Mouse (Mus musculus) hindbrain, embryonic 13.5 days (tissue): ENCODE measurements at regions not wholly inside any gene's neighbourhood (a gene's known extent, or its start where the extent isn't known, plus 50 kb on each side); places are given as distances from the start of the nearest gene placed in this dataset.

Experiments
- ATAC-seq: fragments of 200-750 bp; cut with Nextera tagmentation; 2 replicates; pipeline ENCODE4 v1.8.0; 2017; ENCODE audit warnings: moderate TSS enrichment; ENCODE audit not compliant: low FRiP score
- H3K27ac ChIP-seq: fragments of 300-500 bp; sonication (generic); 2 replicates; pipeline ENCODE4 v1.5.1; 2015; ENCODE audit warnings: inconsistent platforms, mild to moderate bottlenecking, moderate library complexity
- H3K27me3 ChIP-seq: fragments of 300-500 bp; sonication (generic); 2 replicates; pipeline ENCODE4 v1.6.1; 2015; ENCODE audit warnings: mild to moderate bottlenecking, inconsistent platforms
- H3K36me3 ChIP-seq: fragments of 300-500 bp; sonication (generic); 2 replicates; pipeline ENCODE4 v1.6.1; 2015; ENCODE audit warnings: mild to moderate bottlenecking, inconsistent platforms
- H3K4me1 ChIP-seq: fragments of 300-500 bp; sonication (generic); replicated peaks from 2 replicates; pipeline ENCODE4 v1.6.1; 2015; ENCODE audit warnings: inconsistent platforms
- H3K4me2 ChIP-seq: fragments of 300-500 bp; sonication (generic); 2 replicates; pipeline ENCODE4 v1.6.1; 2015; ENCODE audit warnings: inconsistent platforms, mild to moderate bottlenecking, moderate library complexity
- H3K4me3 ChIP-seq: fragments of 300-500 bp; sonication (generic); 2 replicates; pipeline ENCODE4 v1.5.1; 2015; ENCODE audit warnings: mild to moderate bottlenecking, inconsistent platforms
- H3K9ac ChIP-seq: fragments of 300-500 bp; sonication (generic); 2 replicates; pipeline ENCODE4 v1.6.1; 2015; ENCODE audit warnings: mild to moderate bottlenecking, inconsistent platforms
- H3K9me3 ChIP-seq: fragments of 300-500 bp; sonication (generic); 2 replicates; pipeline ENCODE4 v1.6.1; 2016; ENCODE audit warnings: inconsistent platforms
- WGBS: fragments of 180-500 bp; shearing (Covaris S2); methylation state at CpG from one replicate; pipeline ENCODE4 v1.1.7; 2015; 5-methylcytosine and 5-hydroxymethylcytosine counted together

DNA sequence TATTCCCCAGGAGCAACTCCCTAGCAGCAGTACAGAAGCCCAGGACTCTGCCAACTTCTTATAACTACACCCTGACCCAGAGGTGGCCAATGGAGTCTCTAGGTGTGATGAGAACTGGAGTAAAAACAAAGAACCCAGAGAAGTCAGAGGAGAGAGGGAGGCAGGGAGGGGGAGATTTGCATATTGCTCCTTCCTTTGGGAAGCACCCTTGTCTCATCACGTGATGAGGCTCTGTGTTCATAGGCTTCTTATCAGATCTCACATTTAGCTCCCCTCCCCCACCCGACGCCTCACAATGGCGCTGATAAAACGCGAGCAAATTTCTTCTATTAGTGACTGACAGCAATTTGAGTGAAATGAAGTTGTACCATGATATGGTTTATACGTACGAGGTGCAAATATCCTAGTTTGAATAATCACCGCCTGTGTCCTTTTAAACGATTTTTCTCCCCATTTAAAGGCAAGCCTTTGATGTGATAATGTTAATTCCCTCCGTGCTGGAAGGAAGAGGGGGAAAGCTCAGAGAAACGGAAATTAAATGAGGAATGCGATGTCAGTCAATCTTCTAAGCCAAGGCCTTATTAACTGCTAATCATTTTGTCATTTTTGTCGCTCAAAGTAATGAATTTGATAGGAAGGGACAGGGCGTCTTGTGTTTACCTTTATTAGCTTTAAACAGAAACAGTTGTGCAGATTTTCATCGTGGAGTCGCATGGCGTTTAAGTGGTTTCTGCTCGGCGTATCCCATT is 273.3 kb downstream of the Irx1 start:
- Histone ChIP-seq H3K4me1 (peaks cover 15% of the 10 kb centered on the region), H3K27ac (peak overlapping the region; percentile 45), H3K9me3 (no peaks in the 10 kb centered on the region), H3K27me3 (peaks cover 4% of the 10 kb centered on the region; the same call in 1 of the 2 replicates), H3K36me3 (no peaks in the 10 kb centered on the region), H3K4me3 (no peak overlapping the region), H3K4me2 (peak overlapping the region; percentile 26), H3K9ac (no peak overlapping the region)
- ATAC-seq = peak; percentile 71; the same call in 1 of the 2 replicates
- WGBS = 23% methylated on average over 20 of the region's 20 CpGs

DNA sequence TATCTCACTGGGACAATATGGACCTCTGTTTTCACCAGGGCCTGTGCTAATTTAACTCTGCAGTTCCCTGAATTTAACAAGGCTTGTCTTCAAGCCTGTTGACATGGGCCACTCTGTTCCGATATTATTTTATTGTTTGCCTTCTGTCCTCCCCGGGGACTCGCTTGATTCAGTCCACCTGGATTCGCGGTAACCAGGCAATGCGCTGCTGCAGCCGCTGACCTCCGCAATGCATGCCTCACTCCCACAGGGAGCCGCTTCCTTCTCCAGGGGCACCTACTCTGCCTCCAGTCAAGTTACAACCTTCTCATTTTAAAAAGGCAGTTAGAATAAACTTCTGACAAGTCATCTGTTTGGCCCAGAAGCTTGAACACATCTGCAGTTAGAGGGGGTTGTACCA is 274.3 kb downstream of the Irx1 start:
- H3K4me1 ChIP-seq = peaks cover 15% of the 10 kb centered on the region
- peaks cover 4% of the 10 kb centered on the region; the same call in 1 of the 2 replicates for H3K27me3 ChIP-seq
- no peak overlapping the region for H3K27ac ChIP-seq
- H3K9ac ChIP-seq = no peak overlapping the region
- ATAC-seq = no peak
- H3K4me2 ChIP-seq = no peak overlapping the region
- no peak overlapping the region for H3K4me3 ChIP-seq
- H3K36me3 ChIP-seq = no peaks in the 10 kb centered on the region
- WGBS = 56% methylated on average over 9 of the region's 9 CpGs
- no peaks in the 10 kb centered on the region for H3K9me3 ChIP-seq

GRCm38 (mm10) chr13:71676081-71676624 is 287.4 kb downstream of the Irx1 start:
- peaks cover 11% of the 10 kb centered on the region for H3K4me1 ChIP-seq
- H3K9ac ChIP-seq = 0 out of 2 replicates have a peak overlapping the region, but pooled peaks have one; percentile 39
- 0 out of 2 replicates have a peak, but pooled peaks cover 7% of the 10 kb centered on the region for H3K27me3 ChIP-seq
- ATAC-seq = peak; percentile 79
- no peak overlapping the region for H3K4me3 ChIP-seq
- 29% methylated on average over 10 of the region's 10 CpGs for WGBS
- no peaks in the 10 kb centered on the region for H3K9me3 ChIP-seq
- H3K4me2 ChIP-seq = 0 out of 2 replicates have a peak overlapping the region, but pooled peaks have one; percentile 6
- no peaks in the 10 kb centered on the region for H3K36me3 ChIP-seq
- peak overlapping the region; percentile 69 for H3K27ac ChIP-seq

DNA sequence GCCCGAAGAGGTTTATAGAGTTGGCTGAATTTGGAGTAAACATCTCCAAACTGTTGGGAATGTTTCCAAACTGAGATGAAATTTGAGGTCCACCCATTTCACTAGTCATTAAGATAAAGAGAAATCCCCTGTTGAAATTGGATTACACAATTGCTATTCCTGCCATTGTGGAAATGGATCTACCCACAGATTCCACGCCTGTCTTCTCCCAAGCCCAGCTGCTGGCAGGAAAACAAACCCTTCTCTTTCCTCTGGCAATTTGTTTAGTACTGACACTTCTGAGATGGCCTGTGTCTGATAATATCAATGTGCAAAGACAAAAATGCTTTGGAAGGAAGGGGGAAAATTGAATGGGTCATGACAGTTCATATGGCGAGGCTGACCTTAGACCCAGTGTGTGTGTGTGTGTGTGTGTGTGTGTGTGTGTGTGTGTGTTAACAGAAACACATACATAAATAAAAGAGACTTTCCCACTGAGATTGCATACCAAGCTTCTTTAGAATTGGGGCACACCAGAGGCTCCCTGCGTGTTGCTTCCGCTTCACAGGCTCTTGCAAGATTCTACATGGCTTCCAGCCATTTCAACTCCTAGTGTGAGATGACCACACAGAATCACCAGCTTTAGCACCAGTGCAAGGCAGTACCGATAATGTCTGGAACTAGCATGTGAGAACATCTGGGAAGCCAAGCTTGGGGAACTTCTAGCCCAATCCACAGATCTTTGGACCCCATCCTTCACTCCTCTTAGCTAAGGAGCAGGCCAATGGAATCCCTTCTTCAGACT is 293.4 kb downstream of the Irx1 start:
- Histone ChIP-seq H3K4me1 (no peaks in the 10 kb centered on the region), H3K27ac (no peak overlapping the region), H3K36me3 (no peaks in the 10 kb centered on the region), H3K27me3 (peaks cover 6% of the 10 kb centered on the region; the same call in 1 of the 2 replicates), H3K9me3 (no peaks in the 10 kb centered on the region), H3K9ac (no peak overlapping the region), H3K4me2 (no peak overlapping the region), H3K4me3 (no peak overlapping the region)
- ATAC-seq = no peak
- 91% methylated on average over 6 of the region's 6 CpGs for WGBS

- Histone ChIP-seq H3K9me3 (no peaks in the 10 kb centered on the region), H3K4me2 (no peak overlapping the region), H3K4me3 (no peak overlapping the region), H3K27me3 (peaks cover 3% of the 10 kb centered on the region; the same call in 1 of the 2 replicates), H3K4me1 (peaks cover 3% of the 10 kb centered on the region; the same call in 1 of the 2 replicates), H3K27ac (no peak overlapping the region), H3K9ac (no peak overlapping the region), H3K36me3 (no peaks in the 10 kb centered on the region)
- 74% methylated on average over 2 of the region's 2 CpGs for WGBS
- ATAC-seq = no peak
These were observed 295.3 kb downstream of the Irx1 start for GRCm38 (mm10) chr13:71668256-71668655.

DNA sequence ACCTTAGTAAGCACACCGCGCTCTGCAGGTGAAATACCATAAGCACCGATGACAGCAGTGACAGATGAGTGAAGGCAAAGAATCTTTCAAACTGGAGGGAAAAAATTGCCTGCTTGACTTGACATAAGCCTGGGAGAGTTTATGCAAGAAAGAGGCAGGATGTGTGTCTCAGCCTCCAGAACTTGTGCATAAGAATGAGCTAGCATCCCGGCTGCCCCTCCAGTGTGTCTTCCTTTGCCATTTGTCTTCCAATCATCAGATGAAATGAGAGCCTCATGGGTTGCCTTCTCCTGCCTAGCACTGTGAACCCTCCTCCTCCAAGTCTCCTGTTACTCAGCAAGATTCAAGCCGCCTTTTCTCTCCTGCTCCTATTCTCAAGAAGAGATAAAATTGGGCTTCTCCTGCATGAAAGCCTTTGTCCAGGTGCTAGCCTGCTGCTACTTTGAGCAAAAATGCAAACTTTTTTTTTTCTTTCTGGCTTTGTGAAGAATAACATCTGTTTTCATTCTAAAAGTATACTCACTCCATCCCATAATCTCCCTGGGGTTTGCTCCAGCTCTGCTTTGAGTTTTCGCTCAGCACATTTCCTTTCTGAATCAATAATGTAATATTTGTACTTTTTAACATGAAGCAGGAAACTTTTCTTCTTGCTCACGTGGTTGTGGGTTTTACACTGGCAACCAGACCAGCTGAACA is 298.2 kb downstream of the Irx1 start:
- Histone ChIP-seq H3K9ac (no peak overlapping the region), H3K27ac (no peak overlapping the region), H3K9me3 (no peaks in the 10 kb centered on the region), H3K4me3 (no peak overlapping the region), H3K36me3 (no peaks in the 10 kb centered on the region), H3K27me3 (peaks cover 3% of the 10 kb centered on the region; the same call in 1 of the 2 replicates), H3K4me1 (peaks cover 13% of the 10 kb centered on the region), H3K4me2 (no peak overlapping the region)
- no peak for ATAC-seq
- WGBS = 65% methylated on average over 7 of the region's 7 CpGs

- Histone ChIP-seq H3K4me2 (no peak overlapping the region), H3K4me3 (no peak overlapping the region), H3K9me3 (no peaks in the 10 kb centered on the region), H3K36me3 (no peaks in the 10 kb centered on the region), H3K27ac (no peak overlapping the region), H3K9ac (no peak overlapping the region), H3K27me3 (0 out of 2 replicates have a peak, but pooled peaks cover 5% of the 10 kb centered on the region), H3K4me1 (peaks cover 23% of the 10 kb centered on the region)
- no peak for ATAC-seq
- WGBS = 80% methylated on average over 2 of the region's 2 CpGs
These were observed 305.6 kb downstream of the Irx1 start for GRCm38 (mm10) chr13:71657898-71658297.

GRCm38 (mm10) chr13:71653939-71654467 is 309.5 kb downstream of the Irx1 start:
- WGBS = 26% methylated on average over 6 of the region's 6 CpGs
- no peak overlapping the region for H3K9ac ChIP-seq

GRCm38 (mm10) chr13:71653212-71653938 is 310.1 kb downstream of the Irx1 start:
- 0 out of 2 replicates have a peak, but pooled peaks cover 3% of the 10 kb centered on the region for H3K27me3 ChIP-seq
- H3K9me3 ChIP-seq = no peaks in the 10 kb centered on the region
- H3K27ac ChIP-seq = peak overlapping the region; percentile 68; the same call in 1 of the 2 replicates
- WGBS = 30% methylated on average over 8 of the region's 8 CpGs
- H3K4me2 ChIP-seq = no peak overlapping the region
- H3K36me3 ChIP-seq = no peaks in the 10 kb centered on the region
- peaks cover 13% of the 10 kb centered on the region for H3K4me1 ChIP-seq
- H3K9ac ChIP-seq = no peak overlapping the region
- no peak overlapping the region for H3K4me3 ChIP-seq
- peak; percentile 32; the same call in 1 of the 2 replicates for ATAC-seq

More at GRCm38 (mm10) chr13:71653939-71654467, 309.5 kb downstream of the Irx1 start:
- ATAC-seq = peak; percentile 76; the same call in 1 of the 2 replicates
- peak overlapping the region; percentile 68 for H3K27ac ChIP-seq
- 0 out of 2 replicates have a peak, but pooled peaks cover 3% of the 10 kb centered on the region for H3K27me3 ChIP-seq
- H3K36me3 ChIP-seq = no peaks in the 10 kb centered on the region
- H3K4me1 ChIP-seq = peaks cover 13% of the 10 kb centered on the region
- H3K4me2 ChIP-seq = no peak overlapping the region
- H3K4me3 ChIP-seq = no peak overlapping the region
- H3K9me3 ChIP-seq = no peaks in the 10 kb centered on the region

- no peak overlapping the region for H3K27ac ChIP-seq
- 13% methylated on average over 2 of the region's 2 CpGs for WGBS
These were observed 313.6 kb downstream of the Irx1 start for GRCm38 (mm10) chr13:71649876-71650275.

GRCm38 (mm10) chr13:71649031-71649430 is 314.5 kb downstream of the Irx1 start:
- H3K4me1 ChIP-seq = peaks cover 11% of the 10 kb centered on the region
- H3K4me2 ChIP-seq = no peak overlapping the region
- no peaks in the 10 kb centered on the region for H3K9me3 ChIP-seq
- no peak overlapping the region for H3K4me3 ChIP-seq
- no peaks in the 10 kb centered on the region for H3K27me3 ChIP-seq
- WGBS = 68% methylated on average over 2 of the region's 2 CpGs
- no peak overlapping the region for H3K27ac ChIP-seq
- no peaks in the 10 kb centered on the region for H3K36me3 ChIP-seq
- ATAC-seq = no peak
- no peak overlapping the region for H3K9ac ChIP-seq

More at GRCm38 (mm10) chr13:71649876-71650275, 313.6 kb downstream of the Irx1 start:
- Histone ChIP-seq H3K27me3 (no peaks in the 10 kb centered on the region), H3K4me1 (peaks cover 13% of the 10 kb centered on the region), H3K36me3 (no peaks in the 10 kb centered on the region), H3K9ac (no peak overlapping the region), H3K4me3 (no peak overlapping the region), H3K9me3 (no peaks in the 10 kb centered on the region), H3K4me2 (no peak overlapping the region)
- ATAC-seq = no peak
